Mouse (Mus musculus) E14TG2a.4 (cell line): Measurements from ENCODE around the gene Kng2.
"Not testable (repeated sequence)": the region's sequence is repeated elsewhere in the genome, so short reads cannot be mapped to it uniquely, and the experiment has no call there.

Experiments used
- CTCF ChIP-seq: conservative IDR thresholded peaks from 2 replicates; pipeline ENCODE4 v1.5.1; 2014; ENCODE audit warnings: low read length
- NANOG ChIP-seq: IDR thresholded peaks from 2 replicates; pipeline ENCODE4 v1.6.1; 2014; ENCODE audit warnings: borderline replicate concordance, low read length, mixed read lengths

DNA sequence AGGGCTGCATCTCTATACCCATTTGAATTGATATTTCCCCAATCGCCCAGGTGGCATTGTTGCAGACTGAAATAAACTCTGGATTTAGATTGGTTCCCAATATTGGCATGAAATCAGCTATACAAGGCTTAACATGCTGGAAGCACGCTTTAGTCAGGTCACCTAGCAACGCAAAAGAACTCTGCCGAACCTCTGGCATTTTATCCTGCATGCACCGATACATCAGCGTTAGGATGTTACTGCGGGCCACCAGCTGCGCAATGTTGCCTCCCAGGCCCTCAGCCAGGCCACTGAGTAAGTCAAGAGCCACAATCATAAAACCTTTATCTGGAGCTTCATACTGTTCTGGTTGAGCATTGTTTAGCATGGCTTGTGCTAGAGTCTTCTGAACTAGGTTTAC, 14.6 kb downstream of the Kng2 start:
- not testable (repeated sequence) for TF ChIP-seq CTCF, NANOG
